Mouse (Mus musculus) liver, embryonic 14.5 days (tissue): ENCODE measurements at regions not wholly inside any gene's neighbourhood (a gene's known extent, or its start where the extent isn't known, plus 50 kb on each side); places are given as distances from the start of the nearest gene placed in this dataset.

Experiments used
- CTCF ChIP-seq: IDR thresholded peaks from 2 replicates; pipeline ENCODE4 v1.5.1; 2016; ENCODE audit warnings: antibody characterized with exemption, low read depth, control low read depth
- EP300 ChIP-seq: IDR thresholded peaks from 2 replicates; pipeline ENCODE4 v1.6.1; 2016; ENCODE audit warnings: antibody characterized with exemption, low read depth

- TF ChIP-seq EP300 (no peak), CTCF (no peak)
These were observed 1430.3 kb downstream of the 4930444P10Rik start for GRCm38 (mm10) chr1:14662706-14663312.
